Mouse (Mus musculus) midbrain, embryonic 10.5 days (tissue): ENCODE measurements at regions not wholly inside any gene's neighbourhood (a gene's known extent, or its start where the extent isn't known, plus 50 kb on each side); places are given as distances from the start of the nearest gene placed in this dataset.
A peak's percentile ranks its signal among the peaks of the same experiment; 100 is the strongest.

Source experiments
- DNase-seq: peaks from one replicate; pipeline ENCODE4 v3.0.0-alpha.2; 2017; ENCODE audit warnings: low spot score
- H3K27ac ChIP-seq: fragments of 300-500 bp; sonication (generic); replicated peaks from 2 replicates; pipeline ENCODE4 v1.5.1; 2016; ENCODE audit warnings: mild to moderate bottlenecking
- H3K27me3 ChIP-seq: fragments of 300-500 bp; sonication (generic); 2 replicates; pipeline ENCODE4 v1.6.1; 2016; ENCODE audit warnings: low read depth, mild to moderate bottlenecking; ENCODE audit not compliant: poor library complexity, severe bottlenecking
- H3K36me3 ChIP-seq: fragments of 300-500 bp; sonication (generic); 2 replicates; pipeline ENCODE4 v1.6.1; 2016; ENCODE audit warnings: mild to moderate bottlenecking, moderate library complexity
- H3K4me1 ChIP-seq: fragments of 300-500 bp; sonication (generic); 2 replicates; pipeline ENCODE4 v1.6.1; 2016
- H3K4me3 ChIP-seq: fragments of 300-500 bp; sonication (generic); 2 replicates; pipeline ENCODE4 v1.5.1; 2016; ENCODE audit warnings: mild to moderate bottlenecking, moderate library complexity
- H3K9me3 ChIP-seq: fragments of 300-500 bp; sonication (generic); replicated peaks from 2 replicates; pipeline ENCODE4 v1.6.1; 2016; ENCODE audit warnings: mild to moderate bottlenecking
- WGBS: fragments of 180-500 bp; shearing (Covaris S2); methylation state at CpG from one replicate; pipeline ENCODE4 v1.1.7; 2016; 5-methylcytosine and 5-hydroxymethylcytosine counted together

GRCm38 (mm10) chr16:7829939-7830650 lies 594.8 kb downstream of the Tmem114 start:
- Histone ChIP-seq H3K36me3 (no peaks in the 10 kb centered on the region), H3K4me1 (peaks cover 8% of the 10 kb centered on the region), H3K4me3 (no peak overlapping the region), H3K27me3 (no peaks in the 10 kb centered on the region), H3K9me3 (no peaks in the 10 kb centered on the region), H3K27ac (no peak overlapping the region)
- no peak for DNase-seq
- WGBS, result 86% methylated on average over 9 of the region's 9 CpGs

- Histone ChIP-seq H3K4me3 (no peak overlapping the region), H3K27me3 (no peaks in the 10 kb centered on the region), H3K27ac (no peak overlapping the region), H3K9me3 (no peaks in the 10 kb centered on the region), H3K36me3 (no peaks in the 10 kb centered on the region), H3K4me1 (peaks cover 12% of the 10 kb centered on the region; the same call in 1 of the 2 replicates)
- WGBS, result 88% methylated on average over 2 of the region's 2 CpGs
- DNase-seq, result no peak
Measured at GRCm38 (mm10) chr16:7801161-7801560, 623.8 kb downstream of the Tmem114 start.

- Histone ChIP-seq H3K4me1 (peaks cover 16% of the 10 kb centered on the region; the same call in 1 of the 2 replicates), H3K27ac (peak overlapping the region; percentile 64; the same call in 1 of the 2 replicates), H3K9me3 (no peaks in the 10 kb centered on the region), H3K4me3 (no peak overlapping the region), H3K27me3 (no peaks in the 10 kb centered on the region), H3K36me3 (no peaks in the 10 kb centered on the region)
- DNase-seq, result no peak
- 50% methylated on average over 8 of the region's 8 CpGs for WGBS
Measured at GRCm38 (mm10) chr16:7797176-7797786, 627.7 kb downstream of the Tmem114 start.

GRCm38 (mm10) chr16:7795561-7795960 lies 629.4 kb downstream of the Tmem114 start:
- Histone ChIP-seq H3K9me3 (no peaks in the 10 kb centered on the region), H3K4me3 (no peak overlapping the region), H3K27ac (no peak overlapping the region), H3K27me3 (no peaks in the 10 kb centered on the region), H3K4me1 (peaks cover 16% of the 10 kb centered on the region; the same call in 1 of the 2 replicates), H3K36me3 (no peaks in the 10 kb centered on the region)
- DNase-seq, result no peak
- WGBS, result 61% methylated on average over 3 of the region's 3 CpGs

DNA sequence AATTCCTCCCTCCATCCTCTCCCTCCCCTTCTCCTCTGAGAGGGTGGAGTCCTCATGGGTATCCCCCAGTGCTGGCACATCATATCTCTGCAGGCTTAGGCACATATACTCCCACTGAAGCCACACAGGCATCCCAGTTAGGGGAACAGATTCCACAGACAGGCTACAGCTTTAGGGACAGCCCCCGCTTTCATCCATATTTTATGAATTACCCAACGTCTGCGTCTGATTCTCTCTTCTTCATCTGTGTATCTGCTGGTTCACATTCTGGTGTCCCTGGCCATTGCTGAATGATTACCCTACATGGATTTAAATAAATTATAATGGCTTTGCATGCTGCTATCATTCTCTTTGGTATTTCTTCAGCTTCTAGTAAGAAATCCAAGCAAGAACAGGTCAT lies 632.4 kb downstream of the Tmem114 start:
- H3K4me1 ChIP-seq, result peaks cover 12% of the 10 kb centered on the region; the same call in 1 of the 2 replicates
- H3K4me3 ChIP-seq, result no peak overlapping the region
- H3K27ac ChIP-seq, result no peak overlapping the region
- no peaks in the 10 kb centered on the region for H3K36me3 ChIP-seq
- no peaks in the 10 kb centered on the region for H3K9me3 ChIP-seq
- 91% methylated on average over 3 of the region's 3 CpGs for WGBS
- no peaks in the 10 kb centered on the region for H3K27me3 ChIP-seq
- no peak for DNase-seq

DNA sequence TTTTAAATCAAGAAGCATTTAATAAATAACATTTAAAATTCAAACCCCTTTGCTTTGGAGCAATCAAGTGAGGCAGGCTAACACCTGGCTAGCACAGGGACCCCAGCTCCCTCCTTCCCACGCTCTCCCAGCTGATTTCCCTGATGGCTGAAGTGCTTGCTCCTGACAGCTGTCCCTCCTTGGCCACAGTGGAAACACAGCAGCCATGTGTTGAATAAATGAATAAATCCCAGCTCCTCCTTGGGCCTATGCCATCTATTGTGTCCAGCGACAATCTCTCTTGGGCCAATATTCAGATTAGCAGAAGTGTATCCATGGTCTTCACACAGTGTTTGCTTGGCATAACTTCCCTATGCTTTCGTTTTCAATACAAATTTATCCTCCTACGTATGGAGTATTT lies 634.7 kb downstream of the Tmem114 start:
- no peak for DNase-seq
- no peak overlapping the region for H3K27ac ChIP-seq
- H3K9me3 ChIP-seq, result no peaks in the 10 kb centered on the region

GRCm38 (mm10) chr16:7788209-7788608 lies 636.7 kb downstream of the Tmem114 start:
- 79% methylated on average over 2 of the region's 2 CpGs for WGBS

More for the DNA sequence above, 634.7 kb downstream of the Tmem114 start:
- no peaks in the 10 kb centered on the region for H3K36me3 ChIP-seq
- no peaks in the 10 kb centered on the region for H3K27me3 ChIP-seq
- H3K4me3 ChIP-seq, result no peak overlapping the region
- WGBS, result 81% methylated on average over 4 of the region's 4 CpGs
- peaks cover 2% of the 10 kb centered on the region; the same call in 1 of the 2 replicates for H3K4me1 ChIP-seq

GRCm38 (mm10) chr16:7781506-7781905 lies 643.4 kb downstream of the Tmem114 start:
- Histone ChIP-seq H3K4me3 (no peak overlapping the region), H3K9me3 (no peaks in the 10 kb centered on the region), H3K27me3 (no peaks in the 10 kb centered on the region), H3K36me3 (no peaks in the 10 kb centered on the region), H3K4me1 (no peaks in the 10 kb centered on the region), H3K27ac (no peak overlapping the region)
- no peak for DNase-seq
- 87% methylated on average over 2 of the region's 2 CpGs for WGBS

More at GRCm38 (mm10) chr16:7788209-7788608, 636.7 kb downstream of the Tmem114 start:
- no peak overlapping the region for H3K27ac ChIP-seq
- no peak overlapping the region for H3K4me3 ChIP-seq
- no peaks in the 10 kb centered on the region for H3K9me3 ChIP-seq
- peaks cover 2% of the 10 kb centered on the region; the same call in 1 of the 2 replicates for H3K4me1 ChIP-seq
- H3K36me3 ChIP-seq, result no peaks in the 10 kb centered on the region
- no peaks in the 10 kb centered on the region for H3K27me3 ChIP-seq
- no peak for DNase-seq

DNA sequence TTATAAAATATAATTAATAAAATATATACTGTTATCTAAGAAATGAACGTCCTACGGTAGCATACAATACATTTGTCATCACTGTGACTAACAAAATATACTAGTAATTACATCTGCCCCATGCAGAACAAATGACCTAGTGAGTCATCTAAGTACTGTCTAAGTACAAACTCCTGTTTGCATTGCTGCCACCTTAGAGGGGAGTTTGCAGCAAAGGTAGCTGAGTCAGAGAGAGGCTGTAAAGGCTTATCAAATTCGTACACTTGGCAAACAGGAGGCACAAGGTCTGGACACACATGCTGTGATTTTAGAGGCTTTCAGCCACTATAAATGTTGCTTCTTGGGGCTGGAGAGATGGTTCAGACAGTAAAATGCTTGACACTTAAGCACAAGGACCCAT lies 649.3 kb downstream of the Tmem114 start:
- Histone ChIP-seq H3K4me3 (no peak overlapping the region), H3K27me3 (no peaks in the 10 kb centered on the region), H3K4me1 (no peaks in the 10 kb centered on the region), H3K9me3 (no peaks in the 10 kb centered on the region), H3K27ac (no peak overlapping the region), H3K36me3 (no peaks in the 10 kb centered on the region)
- no peak for DNase-seq
- WGBS, result 89% methylated on average over 3 of the region's 3 CpGs

GRCm38 (mm10) chr16:7768433-7768832 lies 656.5 kb downstream of the Tmem114 start:
- H3K36me3 ChIP-seq, result no peaks in the 10 kb centered on the region
- WGBS, result 65% methylated on average over 1 of the region's 1 CpGs
- no peak for DNase-seq
- peaks cover 12% of the 10 kb centered on the region for H3K4me1 ChIP-seq
- no peak overlapping the region for H3K27ac ChIP-seq
- no peaks in the 10 kb centered on the region for H3K9me3 ChIP-seq
- H3K27me3 ChIP-seq, result no peaks in the 10 kb centered on the region
- H3K4me3 ChIP-seq, result no peak overlapping the region

- Histone ChIP-seq H3K9me3 (no peaks in the 10 kb centered on the region), H3K4me1 (peaks cover 12% of the 10 kb centered on the region), H3K36me3 (no peaks in the 10 kb centered on the region), H3K27me3 (no peaks in the 10 kb centered on the region), H3K4me3 (no peak overlapping the region), H3K27ac (no peak overlapping the region)
- WGBS, result 91% methylated on average over 4 of the region's 4 CpGs
- DNase-seq, result no peak
Measured at GRCm38 (mm10) chr16:7767691-7768090, 657.2 kb downstream of the Tmem114 start.

GRCm38 (mm10) chr16:7764383-7764782 lies 660.6 kb downstream of the Tmem114 start:
- Histone ChIP-seq H3K4me1 (peaks cover 12% of the 10 kb centered on the region), H3K36me3 (no peaks in the 10 kb centered on the region), H3K4me3 (no peak overlapping the region), H3K27ac (peak overlapping the region; percentile 64), H3K9me3 (no peaks in the 10 kb centered on the region), H3K27me3 (no peaks in the 10 kb centered on the region)
- DNase-seq, result no peak
- WGBS, result 14% methylated on average over 6 of the region's 6 CpGs

DNA sequence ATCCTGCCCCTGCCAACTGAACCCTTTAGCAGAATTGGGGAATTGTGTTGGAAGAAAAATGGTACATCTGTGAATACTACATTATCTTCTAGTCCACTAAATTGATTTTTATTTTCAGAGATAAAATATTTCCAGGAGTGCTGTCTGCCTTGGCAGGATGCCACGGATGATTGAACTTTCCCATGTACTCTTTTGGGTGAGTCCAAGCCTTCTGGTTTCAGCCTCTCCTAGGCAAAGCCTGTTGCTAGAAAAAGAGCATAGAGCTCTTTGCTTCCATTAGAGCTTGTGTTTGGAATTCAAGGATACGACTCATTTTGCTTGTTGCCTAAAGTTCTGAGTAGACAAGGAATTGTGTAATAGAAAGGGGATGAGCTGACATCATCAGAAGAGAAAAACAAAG lies 696.8 kb downstream of the Tmem114 start:
- no peak overlapping the region for H3K27ac ChIP-seq
- H3K36me3 ChIP-seq, result no peaks in the 10 kb centered on the region
- whole genome bisulfite sequencing, result 83% methylated on average over 2 of the region's 2 CpGs

More for the DNA sequence above, 696.8 kb downstream of the Tmem114 start:
- no peaks in the 10 kb centered on the region for H3K27me3 ChIP-seq
- no peak overlapping the region for H3K4me3 ChIP-seq
- no peaks in the 10 kb centered on the region for H3K4me1 ChIP-seq
- DNase-seq, result no peak
- H3K9me3 ChIP-seq, result no peaks in the 10 kb centered on the region; the same call in 1 of the 2 replicates
